Mouse (Mus musculus) E14TG2a.4 (cell line): Measurements from ENCODE around the gene Ahnak2.
A peak's percentile ranks its signal among the peaks of the same experiment; 100 is the strongest.

Experiments used
- H3K27me3 ChIP-seq: 2 replicates; pipeline ENCODE4 v1.6.1; 2014; ENCODE audit warnings: low read length, control low read depth; ENCODE audit not compliant: insufficient read depth
- H3K36me3 ChIP-seq: 2 replicates; pipeline ENCODE4 v1.6.1; 2014; ENCODE audit warnings: low read length, control low read depth; ENCODE audit not compliant: insufficient read depth
- H3K4me1 ChIP-seq: replicated peaks from 2 replicates; pipeline ENCODE4 v1.6.1; 2014; ENCODE audit warnings: low read depth, low read length, control low read depth
- H3K4me3 ChIP-seq: replicated peaks from 2 replicates; pipeline ENCODE4 v1.5.1; 2014; ENCODE audit warnings: mild to moderate bottlenecking, low read length
- H3K9me3 ChIP-seq: 2 replicates; pipeline ENCODE4 v1.6.1; 2014; ENCODE audit warnings: low read length, control low read depth
- CTCF ChIP-seq: conservative IDR thresholded peaks from 2 replicates; pipeline ENCODE4 v1.5.1; 2014; ENCODE audit warnings: low read length
- NANOG ChIP-seq: IDR thresholded peaks from 2 replicates; pipeline ENCODE4 v1.6.1; 2014; ENCODE audit warnings: borderline replicate concordance, low read length, mixed read lengths
- POU5F1 ChIP-seq: IDR thresholded peaks from 2 replicates; pipeline ENCODE4 v1.6.1; 2014; ENCODE audit warnings: low read length, borderline replicate concordance

Gene Ahnak2

GRCm38 (mm10) chr12:112763176-112763575 is 39.3 kb downstream of the Ahnak2 start:
- H3K4me1 ChIP-seq, result peaks cover 12% of the 10 kb centered on the region
- H3K4me3 ChIP-seq, result no peak overlapping the region
- peaks cover 9% of the 10 kb centered on the region; the same call in 1 of the 2 replicates for H3K27me3 ChIP-seq
- TF ChIP-seq NANOG (no peak), CTCF (no peak)
- 0 out of 2 replicates have a peak, but pooled peaks cover 6% of the 10 kb centered on the region for H3K9me3 ChIP-seq
- no peaks in the 10 kb centered on the region for H3K36me3 ChIP-seq

GRCm38 (mm10) chr12:112762018-112762417 is 40.4 kb downstream of the Ahnak2 start:
- H3K9me3 ChIP-seq, result 0 out of 2 replicates have a peak, but pooled peaks cover 6% of the 10 kb centered on the region
- TF ChIP-seq NANOG, result no peak
- TF ChIP-seq POU5F1, result no peak
- H3K4me3 ChIP-seq, result no peak overlapping the region
- peaks cover 9% of the 10 kb centered on the region; the same call in 1 of the 2 replicates for H3K27me3 ChIP-seq
- H3K36me3 ChIP-seq, result no peaks in the 10 kb centered on the region
- H3K4me1 ChIP-seq, result peaks cover 12% of the 10 kb centered on the region

DNA sequence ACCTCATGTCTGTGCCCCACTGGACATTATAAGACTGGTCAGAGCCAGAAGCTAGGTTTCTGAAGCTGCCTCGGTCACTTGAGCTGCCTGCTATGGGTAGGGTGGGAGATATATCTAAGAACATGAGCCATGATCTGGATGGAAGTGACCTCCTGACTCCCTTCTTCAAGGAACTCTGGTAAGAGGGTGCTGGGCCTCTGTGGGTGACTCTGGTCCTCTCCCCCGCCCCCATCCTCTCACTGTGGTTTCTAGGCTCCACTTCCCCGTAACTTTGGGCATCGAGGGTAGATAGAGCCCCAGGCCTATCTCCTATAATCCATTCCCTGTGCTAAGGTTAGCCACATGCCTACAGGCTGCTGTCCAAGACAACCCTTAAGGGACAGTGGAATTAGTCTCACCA is 41.0 kb downstream of the Ahnak2 start:
- Histone ChIP-seq H3K9me3 (0 out of 2 replicates have a peak, but pooled peaks cover 6% of the 10 kb centered on the region), H3K27me3 (peaks cover 9% of the 10 kb centered on the region; the same call in 1 of the 2 replicates), H3K4me3 (no peak overlapping the region), H3K36me3 (no peaks in the 10 kb centered on the region), H3K4me1 (peaks cover 17% of the 10 kb centered on the region)
- no peak for TF ChIP-seq NANOG
- no peak for TF ChIP-seq CTCF

DNA sequence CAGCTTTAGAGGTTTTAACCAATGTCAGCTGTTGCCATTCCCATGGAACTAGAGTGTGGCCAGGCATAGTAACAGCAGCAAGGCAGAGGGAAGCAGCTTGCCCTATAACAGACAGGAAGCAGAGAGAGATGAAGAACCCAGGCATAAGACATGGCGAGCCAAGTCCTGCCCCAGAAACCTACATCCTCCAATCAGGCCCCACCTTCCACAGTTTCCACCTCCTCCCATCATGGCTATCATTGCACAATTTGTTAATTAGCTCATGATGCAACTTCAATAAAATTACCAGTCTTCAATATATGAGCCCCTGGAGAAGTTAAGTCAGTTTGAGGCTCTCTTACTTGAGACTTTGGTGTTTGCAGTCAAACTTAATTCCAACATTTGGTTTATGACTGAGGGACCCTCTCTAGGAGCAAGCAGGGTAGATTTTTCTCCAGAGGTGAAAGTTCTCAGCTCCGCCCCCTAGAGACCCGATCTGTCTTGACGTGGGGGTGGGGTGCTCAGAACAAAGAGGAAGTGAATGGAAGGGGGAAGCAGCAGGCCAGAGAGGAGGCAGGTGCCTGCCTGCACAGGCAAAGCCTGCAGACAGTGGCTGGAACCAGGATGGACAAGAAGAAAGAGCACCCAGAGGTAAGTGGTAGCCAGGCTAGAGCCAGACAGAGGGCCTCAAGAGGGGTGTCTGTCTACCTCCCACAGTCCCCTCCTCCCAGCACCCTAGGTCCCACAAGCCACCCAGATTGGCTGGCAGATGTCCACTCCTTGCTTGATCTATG is 42.1 kb downstream of the Ahnak2 start, which contains the start of gene Pld4:
TSS of gene Pld4 (plus strand) at position 502 of the 773 bp plus-strand sequence.
- no peaks in the 10 kb centered on the region for H3K36me3 ChIP-seq
- H3K4me3 ChIP-seq, result peak within 1 kb of the TSS; percentile 13; the same call in 1 of the 2 replicates
- 0 out of 2 replicates have a peak, but pooled peaks cover 6% of the 10 kb centered on the region for H3K9me3 ChIP-seq
- no peak for TF ChIP-seq CTCF
- no peak for TF ChIP-seq POU5F1
- no peak for TF ChIP-seq NANOG
- H3K4me1 ChIP-seq, result peaks cover 28% of the 10 kb centered on the region
- peaks cover 9% of the 10 kb centered on the region; the same call in 1 of the 2 replicates for H3K27me3 ChIP-seq

DNA sequence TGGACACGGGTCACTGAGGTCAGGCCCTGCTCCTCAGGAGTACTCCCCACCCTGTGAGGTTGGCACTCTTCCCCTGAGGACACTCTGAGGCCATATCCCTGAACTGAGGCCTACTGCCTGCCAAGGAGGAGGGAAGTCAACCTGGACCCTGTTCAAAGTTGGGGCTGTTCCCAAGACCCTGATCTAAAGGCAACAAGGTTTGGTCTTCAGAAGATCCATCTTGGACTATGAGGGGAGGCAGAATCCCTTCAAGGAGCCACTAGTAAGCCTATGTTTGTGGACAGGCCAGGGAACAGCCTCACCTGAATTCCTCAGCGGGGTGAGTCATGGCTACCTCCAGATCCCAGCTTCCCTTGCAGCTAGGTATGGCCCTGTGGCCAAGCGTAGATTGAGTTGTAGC is 43.0 kb downstream of the Ahnak2 start:
- TF ChIP-seq NANOG, result no peak
- H3K36me3 ChIP-seq, result no peaks in the 10 kb centered on the region
- H3K4me3 ChIP-seq, result no peak overlapping the region
- peaks cover 32% of the 10 kb centered on the region for H3K4me1 ChIP-seq
- peaks cover 9% of the 10 kb centered on the region; the same call in 1 of the 2 replicates for H3K27me3 ChIP-seq
- H3K9me3 ChIP-seq, result 0 out of 2 replicates have a peak, but pooled peaks cover 6% of the 10 kb centered on the region

- H3K36me3 ChIP-seq, result no peaks in the 10 kb centered on the region
- 0 out of 2 replicates have a peak, but pooled peaks cover 1% of the 10 kb centered on the region for H3K27me3 ChIP-seq
- no peak overlapping the region for H3K4me3 ChIP-seq
- TF ChIP-seq NANOG, result no peak
- TF ChIP-seq CTCF, result no peak
- TF ChIP-seq POU5F1, result no peak
- H3K9me3 ChIP-seq, result 0 out of 2 replicates have a peak, but pooled peaks cover 6% of the 10 kb centered on the region
- H3K4me1 ChIP-seq, result peaks cover 32% of the 10 kb centered on the region
Measured at GRCm38 (mm10) chr12:112757896-112758295, 44.6 kb downstream of the Ahnak2 start.

GRCm38 (mm10) chr12:112755900-112756299 is 46.6 kb downstream of the Ahnak2 start:
- 0 out of 2 replicates have a peak, but pooled peaks cover 6% of the 10 kb centered on the region for H3K9me3 ChIP-seq
- TF ChIP-seq CTCF (no peak), POU5F1 (no peak), NANOG (no peak)
- no peak overlapping the region for H3K4me3 ChIP-seq
- H3K4me1 ChIP-seq, result peaks cover 29% of the 10 kb centered on the region
- H3K27me3 ChIP-seq, result 0 out of 2 replicates have a peak, but pooled peaks cover 4% of the 10 kb centered on the region
- H3K36me3 ChIP-seq, result no peaks in the 10 kb centered on the region

- no peaks in the 10 kb centered on the region for H3K36me3 ChIP-seq
- H3K27me3 ChIP-seq, result 0 out of 2 replicates have a peak, but pooled peaks cover 8% of the 10 kb centered on the region
- TF ChIP-seq NANOG (no peak), POU5F1 (no peak), CTCF (no peak)
- H3K4me3 ChIP-seq, result no peak overlapping the region
- H3K9me3 ChIP-seq, result no peaks in the 10 kb centered on the region
- peaks cover 24% of the 10 kb centered on the region for H3K4me1 ChIP-seq
Measured at GRCm38 (mm10) chr12:112752399-112752798, 50.1 kb downstream of the Ahnak2 start.

- TF ChIP-seq POU5F1, result no peak
- Histone ChIP-seq H3K4me3 (no peak overlapping the region), H3K9me3 (no peaks in the 10 kb centered on the region)
Measured at GRCm38 (mm10) chr12:112750976-112751375, 51.5 kb downstream of the Ahnak2 start.

More at GRCm38 (mm10) chr12:112750976-112751375, 51.5 kb downstream of the Ahnak2 start:
- 0 out of 2 replicates have a peak, but pooled peaks cover 8% of the 10 kb centered on the region for H3K27me3 ChIP-seq
- H3K4me1 ChIP-seq, result peaks cover 28% of the 10 kb centered on the region
- no peaks in the 10 kb centered on the region for H3K36me3 ChIP-seq
